In genomic region chr9:32570547-32570946, GRCm38 (mm10) we compare ENCODE assay signal across 19 mouse cellular contexts. TPM values are rescaled to one million over a fixed set of nuclear protein-coding genes. Genes with fewer than 3 reads are reported as not detected.
DNase-seq lines count a peak whose midpoint lies in the region; ATAC-seq and TF ChIP-seq lines count a peak whose summit lies in the region.
"Had no signal": no experiment of that assay in that cellular context is flagged by ENCODE, and none has a peak within 500 bp of the region (broad histone marks: within the 10 kb centered on the region; RNA-seq: fewer than 3 reads in every experiment).

No protein-coding gene starts in this region.

- peak; percentile 13 for DNase-seq in kidney, adult 11 months
- DNase-seq in CD4-positive, CD25-positive, alpha-beta regulatory T cell, adult 2 months (ENCODE audit: low read depth, low spot score), result peak; percentile 73
- DNase-seq in thymus, postnatal 10 days (ENCODE audit: low spot score in 2 of 2), result peak; percentile 35 to 40
- DNase-seq in layer of hippocampus, postnatal 10 days (ENCODE audit: low spot score in 2 of 2), result no peak
- no peak for DNase-seq in layer of hippocampus, adult 9-11 months
- DNase-seq: adrenal gland, adult 2 months; cerebellum, postnatal 25 days; gastrocnemius, postnatal 10 days; right cerebral cortex, postnatal 14 days had no signal

- 85% methylated on average over 5 of the region's 5 CpGs for WGBS in kidney, embryonic 14.5 days
- WGBS in intestine, postnatal 0 days, result 78% methylated on average over 5 of the region's 5 CpGs

- H3K27me3 ChIP-seq in kidney, embryonic 14.5 days (ENCODE audit: control insufficient read depth, insufficient read depth, low read length), result no peaks in the 10 kb centered on the region
- H3K27me3 ChIP-seq in intestine, postnatal 0 days (replicated peaks; ENCODE audit: control insufficient read depth, insufficient read depth, low read length), result no peaks in the 10 kb centered on the region
- H3K27me3 ChIP-seq: embryonic facial prominence, embryonic 13.5 days; forebrain, embryonic 13.5 days; stomach, embryonic 15.5 days had no signal

- no peaks in the 10 kb centered on the region for H3K36me3 ChIP-seq in kidney, embryonic 14.5 days (ENCODE audit: control insufficient read depth, insufficient read depth, low read length)
- H3K36me3 ChIP-seq in intestine, postnatal 0 days (ENCODE audit: control insufficient read depth, insufficient read depth), result no peaks in the 10 kb centered on the region
- H3K36me3 ChIP-seq: embryonic facial prominence, embryonic 13.5 days; stomach, embryonic 15.5 days had no signal

- TF ChIP-seq CTCF in intestine, postnatal 0 days (IDR thresholded peaks at IDR 0.05; ENCODE audit: low read depth), result no peak

- no peak overlapping the region for H3K4me2 ChIP-seq in kidney, embryonic 14.5 days (replicated peaks; ENCODE audit: low read depth, low read length)
- H3K4me2 ChIP-seq in intestine, postnatal 0 days (replicated peaks; ENCODE audit: low read depth), result no peak overlapping the region
- H3K4me2 ChIP-seq: embryonic facial prominence, embryonic 13.5 days; forebrain, embryonic 13.5 days; stomach, embryonic 15.5 days had no signal

- ATAC-seq in kidney, embryonic 14.5 days (ENCODE audit: low FRiP score, low TSS enrichment), result no peak
- ATAC-seq in inflammation-experienced regulatory T-cells, adult 6 months, result peak; percentile 98
- no peak for ATAC-seq in intestine, postnatal 0 days
- ATAC-seq: forebrain, embryonic 13.5 days; Patski had no signal

- no peak overlapping the region for H3K4me3 ChIP-seq in kidney, embryonic 14.5 days (ENCODE audit: low read length)
- no peak overlapping the region for H3K4me3 ChIP-seq in intestine, postnatal 0 days (ENCODE audit: low read depth, low read length)
- H3K4me3 ChIP-seq: embryonic facial prominence, embryonic 13.5 days; forebrain, embryonic 13.5 days; stomach, embryonic 15.5 days had no signal

- H3K9ac ChIP-seq in kidney, embryonic 14.5 days (ENCODE audit: low read depth, low read length), result no peak overlapping the region
- H3K9ac ChIP-seq in intestine, postnatal 0 days (ENCODE audit: low read depth, low read length), result no peak overlapping the region
- H3K9ac ChIP-seq: embryonic facial prominence, embryonic 13.5 days; forebrain, embryonic 13.5 days; liver, embryonic 14.5 days; stomach, embryonic 15.5 days had no signal

- H3K9me3 ChIP-seq in kidney, embryonic 14.5 days (ENCODE audit: control insufficient read depth, low read length), result no peaks in the 10 kb centered on the region
- no peaks in the 10 kb centered on the region for H3K9me3 ChIP-seq in intestine, postnatal 0 days (ENCODE audit: control insufficient read depth)
- H3K9me3 ChIP-seq: embryonic facial prominence, embryonic 13.5 days; forebrain, embryonic 13.5 days; stomach, embryonic 15.5 days had no signal

- H3K4me1 ChIP-seq in kidney, embryonic 14.5 days (ENCODE audit: control insufficient read depth, insufficient read depth, low read length), result peaks cover 6% of the 10 kb centered on the region; the same call in 1 of the 2 replicates
- H3K4me1 ChIP-seq in intestine, postnatal 0 days (replicated peaks; ENCODE audit: control insufficient read depth, insufficient read depth, low read length), result no peaks in the 10 kb centered on the region
- H3K4me1 ChIP-seq: forebrain, embryonic 13.5 days had no signal

- H3K27ac ChIP-seq in kidney, embryonic 14.5 days (ENCODE audit: low read depth, low read length), result no peak overlapping the region
- H3K27ac ChIP-seq in intestine, postnatal 0 days (ENCODE audit: low read depth, low read length), result no peak overlapping the region
- H3K27ac ChIP-seq: embryonic facial prominence, embryonic 13.5 days; forebrain, embryonic 13.5 days; liver, embryonic 14.5 days; macrophage; stomach, embryonic 15.5 days had no signal

RNA-seq across cellular contexts. Expression of gene Fli1, which starts 27.9 kb away (rescaled TPM):
- 24.0 and 27.3 TPM in 2 replicates for polyA plus RNA-seq in kidney, embryonic 14.5 days (2014; fragmentation: Nextera tagmentation; extraction: Ambion mirVana)
- polyA plus RNA-seq in inflammation-experienced regulatory T-cells, adult 6 months (2017; shearing (Covaris generic)), result 100 to 1,000 TPM; 101 to 137 (median 110) TPM
- 10 to 100 TPM in 1 of 2 experiments, 1 to 10 TPM in 1; 7.7 to 10.2 TPM for total RNA-seq in layer of hippocampus, postnatal 10 days (2021)
- polyA plus RNA-seq in intestine, postnatal 0 days (2015; fragmentation: Nextera tagmentation; extraction: Ambion mirVana), result 6.0 and 6.1 TPM in 2 replicates
- polyA plus RNA-seq: C2C12 had no signal

Comparison
In these comparisons a context has a peak if more than half of its experiments do, and no peak if none do; other contexts are left out.
1. DNase-seq: peak in kidney, adult 11 months (single experiment), CD4-positive, CD25-positive, alpha-beta regulatory T cell, adult 2 months (single experiment) and thymus, postnatal 10 days (2 of 2); none in layer of hippocampus, postnatal 10 days (0 of 2) and layer of hippocampus, adult 9-11 months (single experiment).